Mouse (Mus musculus) CD4-positive naive resting alpha-beta T cell, adult 76 days (primary cell): ENCODE data around the gene Scfd1. TPM values are rescaled to one million over a fixed set of nuclear protein-coding genes. Genes with fewer than 3 reads are reported as not detected.

Source experiments
- total RNA-seq: library from RNA; stranded (reverse); gene quantifications from one replicate; pipeline ENCODE4 v1.2.4, GENCODE M21; 2023

Gene Scfd1
- total RNA-seq: 51.7 TPM

GRCm38 (mm10) chr12:51377003-51377887 lies at the start of gene Scfd1:
TSS of gene Scfd1 (plus strand) at chr12:51377510.

GRCm38 (mm10) chr12:51347988-51348697 lies 29.2 kb upstream of the Scfd1 start, which contains the start of gene G2e3:
TSS of gene G2e3 (plus strand) at chr12:51348061.

Other genes with a start within 250 kb of the Scfd1 start
- gene G2e3, start 29.4 kb upstream of the Scfd1 start, total RNA-seq: 13.5 TPM
- 0.29 TPM for gene Coch, start 215.8 kb downstream of the Scfd1 start, total RNA-seq